22 mouse cellular contexts compared by ENCODE assay signal in the genomic region with DNA sequence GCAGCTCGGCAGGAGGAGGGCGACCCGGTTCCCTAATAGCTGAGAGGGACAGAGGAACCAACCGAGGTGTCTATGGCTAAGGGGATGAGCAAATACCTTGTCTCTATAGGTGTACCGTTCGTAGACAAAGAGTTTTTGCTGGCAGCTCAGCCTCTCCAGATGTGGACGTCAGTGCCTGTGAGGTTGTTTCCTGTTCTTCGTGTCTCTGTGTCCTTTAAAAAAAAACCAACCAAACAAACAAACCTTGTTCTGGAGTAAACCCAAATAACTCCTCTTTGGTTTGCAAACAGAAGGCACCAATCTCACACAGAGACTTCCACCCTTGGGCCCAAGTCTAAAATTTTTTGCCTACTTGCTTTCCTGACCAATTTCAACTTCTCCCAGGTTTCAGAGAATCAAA. TPM values are rescaled to one million over a fixed set of nuclear protein-coding genes. Genes with fewer than 3 reads are reported as not detected.
A peak's percentile ranks its signal among the peaks of the same experiment; 100 is the strongest.
DNase-seq lines count a peak whose midpoint lies in the region; ATAC-seq and TF ChIP-seq lines count a peak whose summit lies in the region.
"Had no signal": no experiment of that assay in that cellular context is flagged by ENCODE, and none has a peak within 500 bp of the region (broad histone marks: within the 10 kb centered on the region; RNA-seq: fewer than 3 reads in every experiment).

No protein-coding gene starts in this region.

- H3K9ac ChIP-seq in kidney, embryonic 15.5 days = no peak overlapping the region
- no peak overlapping the region for H3K9ac ChIP-seq in midbrain, embryonic 13.5 days (replicated peaks)
- H3K9ac ChIP-seq: forebrain, embryonic 15.5 days; heart, embryonic 13.5 days; limb, embryonic 12.5 days; liver, embryonic 14.5 days; midbrain, embryonic 12.5 days; neural tube, embryonic 13.5 days had no signal

- TF ChIP-seq CTCF in gastrocnemius, adult 2 months (IDR thresholded peaks at IDR 0.05) = no peak

- intact Hi-C loops in gastrocnemius, adult 2 months (cut with DNase I) = no loop called here
- intact Hi-C loops in gastrocnemius, postnatal 36 days (cut with DNase I) = no loop called here

- no peak overlapping the region for H3K4me2 ChIP-seq in kidney, embryonic 15.5 days
- no peak overlapping the region for H3K4me2 ChIP-seq in midbrain, embryonic 13.5 days (replicated peaks)
- H3K4me2 ChIP-seq: forebrain, embryonic 15.5 days; heart, embryonic 13.5 days; limb, embryonic 12.5 days; midbrain, embryonic 12.5 days; neural tube, embryonic 13.5 days had no signal

- H3K4me3 ChIP-seq in gastrocnemius, adult 2 months = peak overlapping the region; percentile 36
- no peak overlapping the region for H3K4me3 ChIP-seq in kidney, embryonic 15.5 days (replicated peaks)
- no peak overlapping the region for H3K4me3 ChIP-seq in midbrain, embryonic 13.5 days (replicated peaks)
- H3K4me3 ChIP-seq: forebrain, embryonic 15.5 days; heart, embryonic 13.5 days; limb, embryonic 12.5 days; midbrain, embryonic 12.5 days; neural tube, embryonic 13.5 days had no signal

- no peaks in the 10 kb centered on the region for H3K36me3 ChIP-seq in kidney, embryonic 15.5 days
- no peaks in the 10 kb centered on the region for H3K36me3 ChIP-seq in midbrain, embryonic 13.5 days
- H3K36me3 ChIP-seq: forebrain, embryonic 15.5 days; heart, embryonic 13.5 days; limb, embryonic 12.5 days; midbrain, embryonic 12.5 days; neural tube, embryonic 13.5 days had no signal

- no peak for DNase-seq in gastrocnemius, adult 2 months
- no peak for DNase-seq in gastrocnemius, postnatal 36 days
- peak; percentile 30 for DNase-seq in kidney, adult 9 months
- DNase-seq in thymus, postnatal 0 days (ENCODE audit: low spot score) = peak; percentile 18
- DNase-seq in thymus, postnatal 4 days = no peak
- no peak for DNase-seq in spleen, postnatal 14 days (ENCODE audit: low spot score in 2 of 2)
- DNase-seq: cerebellum, adult 9-11 months; gastrocnemius, postnatal 25 days; layer of hippocampus, adult 9-11 months; thymus, postnatal 36 days had no signal

- H3K4me1 ChIP-seq in kidney, embryonic 15.5 days = peaks cover 10% of the 10 kb centered on the region
- H3K4me1 ChIP-seq in midbrain, embryonic 13.5 days (replicated peaks) = no peaks in the 10 kb centered on the region
- H3K4me1 ChIP-seq: forebrain, embryonic 15.5 days; limb, embryonic 12.5 days; midbrain, embryonic 12.5 days; neural tube, embryonic 13.5 days had no signal

- no peaks in the 10 kb centered on the region for H3K27me3 ChIP-seq in kidney, embryonic 15.5 days
- H3K27me3 ChIP-seq in midbrain, embryonic 13.5 days = no peaks in the 10 kb centered on the region
- H3K27me3 ChIP-seq: CH12.LX; forebrain, embryonic 15.5 days; heart, embryonic 13.5 days; limb, embryonic 12.5 days; midbrain, embryonic 12.5 days; neural tube, embryonic 13.5 days had no signal

- ATAC-seq in kidney, embryonic 15.5 days (replicated peaks; ENCODE audit: low FRiP score) = no peak
- no peak for ATAC-seq in midbrain, embryonic 13.5 days
- ATAC-seq: forebrain, embryonic 15.5 days; hindbrain, embryonic 16.5 days had no signal

- peak overlapping the region; percentile 82 for H3K27ac ChIP-seq in gastrocnemius, adult 2 months
- no peak overlapping the region for H3K27ac ChIP-seq in kidney, embryonic 15.5 days
- no peak overlapping the region for H3K27ac ChIP-seq in midbrain, embryonic 13.5 days
- H3K27ac ChIP-seq: forebrain, embryonic 15.5 days; heart, embryonic 13.5 days; limb, embryonic 12.5 days; liver, embryonic 14.5 days; midbrain, embryonic 12.5 days; neural tube, embryonic 13.5 days had no signal

- 72% methylated on average over 8 of the region's 8 CpGs for WGBS in kidney, embryonic 15.5 days
- 87% methylated on average over 8 of the region's 8 CpGs for WGBS in midbrain, embryonic 13.5 days

- no peaks in the 10 kb centered on the region for H3K9me3 ChIP-seq in kidney, embryonic 15.5 days (replicated peaks)
- H3K9me3 ChIP-seq in midbrain, embryonic 13.5 days = no peaks in the 10 kb centered on the region
- H3K9me3 ChIP-seq: forebrain, embryonic 15.5 days; heart, embryonic 13.5 days; limb, embryonic 12.5 days; midbrain, embryonic 12.5 days; neural tube, embryonic 13.5 days had no signal

RNA-seq across cellular contexts. Expression of a gene that starts 43.1 kb away (rescaled TPM):
- 100 to 1,000 TPM in 1 of 2 experiments, 10 to 100 TPM in 1; 96.6 to 127 TPM for total RNA-seq in gastrocnemius, adult 2 months (2021)
- 100 to 1,000 TPM in 1 of 2 experiments, 10 to 100 TPM in 1; 94.9 to 100 TPM for total RNA-seq in gastrocnemius, postnatal 36 days (2021)
- 8.4 and 9.5 TPM in 2 replicates for polyA plus RNA-seq in kidney, embryonic 15.5 days (2015; fragmentation: Nextera tagmentation; extraction: Ambion mirVana)
- 1.6 and 2.4 TPM in 2 replicates for polyA plus RNA-seq in thymus, postnatal 0 days (2015; fragmentation: Nextera tagmentation; extraction: Ambion mirVana)
- 4.0 and 4.3 TPM in 2 replicates for polyA plus RNA-seq in midbrain, embryonic 13.5 days (2015; fragmentation: Nextera tagmentation; extraction: Ambion mirVana)
- total RNA-seq: hematopoietic stem cell, adult 5-6 weeks; MEL had no signal

Comparison
In these comparisons a context has a peak if more than half of its experiments do, and no peak if none do; other contexts are left out.
1. DNase-seq: peak in kidney, adult 9 months (single experiment) and thymus, postnatal 0 days (single experiment); none in gastrocnemius, adult 2 months (single experiment), gastrocnemius, postnatal 36 days (0 of 2), thymus, postnatal 4 days (single experiment) and spleen, postnatal 14 days (0 of 2).